Mouse (Mus musculus) frontal cortex, postnatal 25 days (tissue): ENCODE results near the gene Gm5678.
"Not testable (repeated sequence)": the region's sequence is repeated elsewhere in the genome, so short reads cannot be mapped to it uniquely, and the experiment has no call there.

Experiments used
- DNase-seq, 2 experiments: peaks; one replicate each; pipeline ENCODE4 v3.0.0; 2022; ENCODE audit warnings: low spot score in 2 of 2

The Gm5678 gene

DNA sequence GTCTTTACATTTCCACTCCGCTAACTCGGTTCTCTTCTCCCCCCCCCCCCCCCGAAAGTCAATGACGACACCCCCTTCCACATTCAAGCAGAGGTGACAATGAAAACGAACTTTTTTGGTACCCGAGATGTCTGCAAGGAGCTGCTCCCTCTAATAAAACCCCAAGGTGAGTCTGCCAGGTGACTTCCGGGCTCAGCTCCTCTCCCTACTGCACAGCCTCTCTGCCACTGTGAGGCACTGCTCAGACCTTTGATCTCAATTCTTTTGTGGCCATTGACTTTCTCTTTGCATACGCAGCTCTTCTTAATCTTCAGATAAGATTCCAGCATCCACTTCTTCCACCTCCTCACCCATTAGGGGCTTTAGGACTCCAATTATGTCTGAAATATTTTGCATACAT, 19.2 kb upstream of the Gm5678 start:
- DNase-seq: no peak

DNA sequence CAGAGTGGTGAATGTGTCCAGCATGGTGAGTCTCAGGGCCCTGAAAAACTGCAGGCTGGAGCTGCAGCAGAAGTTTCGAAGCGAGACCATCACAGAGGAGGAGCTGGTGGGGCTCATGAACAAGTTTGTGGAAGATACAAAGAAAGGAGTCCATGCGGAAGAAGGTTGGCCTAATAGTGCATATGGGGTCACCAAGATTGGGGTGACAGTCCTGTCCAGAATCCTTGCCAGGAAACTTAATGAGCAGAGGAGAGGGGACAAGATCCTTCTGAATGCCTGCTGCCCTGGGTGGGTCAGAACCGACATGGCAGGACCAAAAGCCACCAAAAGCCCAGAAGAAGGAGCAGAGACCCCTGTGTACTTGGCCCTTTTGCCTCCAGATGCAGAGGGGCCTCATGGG, 18.1 kb upstream of the Gm5678 start:
- no peak for DNase-seq

DNA sequence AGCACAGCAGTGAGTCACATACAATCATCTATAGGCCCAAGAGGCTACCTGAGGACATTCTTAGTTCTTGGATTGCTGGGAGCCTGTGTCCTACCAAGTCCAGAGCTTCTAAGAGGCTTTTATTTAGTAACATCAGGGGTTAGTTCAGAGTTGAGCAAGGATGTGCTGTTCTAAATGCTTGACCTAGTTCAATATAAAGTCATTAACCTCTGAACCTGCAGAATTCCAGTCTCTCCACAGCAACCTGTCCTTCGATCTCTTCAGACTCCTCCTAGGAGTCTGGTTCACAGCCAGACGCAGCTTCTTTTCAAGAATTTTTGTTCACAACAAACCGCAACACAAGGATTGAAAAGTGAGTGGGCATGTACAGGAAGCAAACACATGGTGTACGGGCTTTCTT, 16.9 kb upstream of the Gm5678 start:
- DNase-seq: no peak

DNA sequence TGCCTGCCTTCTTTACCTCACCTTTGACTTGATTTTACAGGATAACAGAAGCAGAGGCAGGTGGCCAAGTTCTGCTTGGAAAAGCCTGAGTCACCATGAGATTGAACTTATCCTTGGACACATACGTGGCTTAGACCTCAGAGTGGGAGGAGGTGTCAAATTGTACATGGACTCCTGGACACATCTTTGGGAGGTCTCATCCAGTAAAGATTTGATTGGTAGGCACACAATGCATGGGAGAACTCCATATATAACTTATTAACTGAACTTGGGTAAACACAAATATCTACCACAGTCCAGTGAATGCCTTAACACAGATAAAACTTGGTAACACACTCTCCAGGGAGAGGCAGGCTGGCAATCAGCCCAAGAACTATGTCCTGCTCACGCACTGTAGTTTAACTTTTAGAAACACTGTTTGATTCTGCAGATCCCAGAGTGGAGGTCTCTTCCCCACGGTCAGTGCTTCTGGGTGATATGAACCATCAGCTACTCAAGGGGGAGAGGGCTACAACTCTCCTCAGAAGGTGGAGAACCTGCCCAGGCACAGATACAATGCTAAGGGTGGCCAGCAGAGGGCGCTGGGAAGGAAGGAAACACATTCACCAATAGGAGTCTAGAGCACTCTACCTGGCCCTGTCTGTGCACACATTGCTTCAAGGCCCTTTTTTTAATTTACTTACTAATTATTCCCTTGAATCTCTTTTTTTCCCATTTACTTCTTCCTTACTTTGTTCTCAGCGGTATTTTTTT, 12.6 kb upstream of the Gm5678 start:
- DNase-seq: peak; percentile 31 to 60

DNA sequence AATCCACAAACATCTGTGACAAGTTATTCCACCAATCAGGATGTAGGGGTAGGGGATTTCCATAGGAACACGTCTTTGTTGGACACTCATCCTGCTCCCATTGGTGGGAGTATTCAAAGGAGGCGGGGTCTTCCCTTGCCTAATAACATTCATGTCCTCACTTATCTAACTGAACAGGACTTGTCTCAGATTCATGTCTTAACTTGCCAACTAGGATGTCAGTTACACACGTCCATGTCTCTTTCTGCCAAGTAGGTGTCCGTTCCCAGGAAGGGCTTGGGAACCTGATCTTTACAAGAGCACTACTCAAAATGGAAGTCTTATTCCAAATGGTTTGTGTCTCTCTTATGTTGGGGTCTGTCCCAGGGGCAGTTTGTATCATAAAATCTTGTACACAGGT, 4.1 kb upstream of the Gm5678 start:
- DNase-seq: not testable (repeated sequence)

DNA sequence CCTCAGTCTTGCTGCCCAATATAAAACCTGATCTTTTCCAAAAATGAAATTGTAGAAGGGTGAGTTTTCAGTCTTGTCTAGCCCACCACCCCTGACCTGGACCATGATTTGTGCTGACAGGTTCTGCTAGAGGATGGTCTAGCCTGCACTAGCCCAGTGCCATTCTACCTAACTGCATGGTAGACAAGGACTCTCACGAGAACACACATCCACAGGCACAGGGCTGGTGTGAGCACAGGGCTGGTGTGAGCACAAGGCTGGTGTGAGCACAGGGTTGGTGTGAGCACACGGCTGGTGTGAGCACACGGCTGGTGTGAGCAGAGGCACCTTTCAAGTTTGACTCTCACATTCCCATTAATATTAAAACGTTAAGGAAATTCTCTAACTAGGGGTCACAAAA, 3.2 kb upstream of the Gm5678 start:
- DNase-seq: no peak

DNA sequence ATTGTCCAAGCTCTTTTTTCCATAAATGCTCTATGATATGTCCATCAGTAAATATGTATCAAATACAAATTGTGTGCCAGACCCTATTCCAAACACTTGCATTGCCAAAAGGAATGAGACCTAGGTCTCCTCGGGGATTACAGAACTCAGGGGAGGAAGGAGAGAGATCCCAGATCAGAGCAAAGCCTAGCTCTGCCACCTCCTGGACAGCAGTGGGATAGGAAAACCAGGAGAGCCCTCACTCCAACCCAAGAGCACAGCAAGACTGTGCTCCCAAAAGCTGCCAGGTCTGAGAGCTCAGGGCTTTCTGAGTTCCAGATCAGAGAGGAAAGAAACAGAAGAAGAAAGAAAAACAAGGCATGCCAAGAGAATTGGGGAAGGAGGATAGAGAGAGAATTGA, 1.2 kb upstream of the Gm5678 start:
- DNase-seq: no peak

DNA sequence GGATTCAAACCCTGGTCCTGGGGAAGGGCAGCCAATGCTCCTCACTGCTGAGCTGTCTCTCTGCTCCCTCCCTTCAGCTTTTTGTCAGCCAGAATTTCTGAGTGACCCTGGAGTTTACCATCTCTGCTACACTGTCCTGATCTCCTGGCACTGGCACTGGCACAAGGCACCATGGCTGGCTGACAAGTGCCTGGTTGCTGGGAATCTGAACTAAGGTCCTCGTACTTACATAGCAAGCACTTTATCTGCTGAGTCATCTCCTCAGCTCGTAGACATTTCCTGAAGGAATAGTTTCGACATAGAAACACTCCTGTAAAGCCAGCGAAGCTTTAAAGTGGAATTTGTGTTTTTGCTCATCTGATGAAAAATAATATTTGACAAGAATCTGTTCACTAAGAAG, 16.1 kb downstream of the Gm5678 start:
- DNase-seq: no peak

DNA sequence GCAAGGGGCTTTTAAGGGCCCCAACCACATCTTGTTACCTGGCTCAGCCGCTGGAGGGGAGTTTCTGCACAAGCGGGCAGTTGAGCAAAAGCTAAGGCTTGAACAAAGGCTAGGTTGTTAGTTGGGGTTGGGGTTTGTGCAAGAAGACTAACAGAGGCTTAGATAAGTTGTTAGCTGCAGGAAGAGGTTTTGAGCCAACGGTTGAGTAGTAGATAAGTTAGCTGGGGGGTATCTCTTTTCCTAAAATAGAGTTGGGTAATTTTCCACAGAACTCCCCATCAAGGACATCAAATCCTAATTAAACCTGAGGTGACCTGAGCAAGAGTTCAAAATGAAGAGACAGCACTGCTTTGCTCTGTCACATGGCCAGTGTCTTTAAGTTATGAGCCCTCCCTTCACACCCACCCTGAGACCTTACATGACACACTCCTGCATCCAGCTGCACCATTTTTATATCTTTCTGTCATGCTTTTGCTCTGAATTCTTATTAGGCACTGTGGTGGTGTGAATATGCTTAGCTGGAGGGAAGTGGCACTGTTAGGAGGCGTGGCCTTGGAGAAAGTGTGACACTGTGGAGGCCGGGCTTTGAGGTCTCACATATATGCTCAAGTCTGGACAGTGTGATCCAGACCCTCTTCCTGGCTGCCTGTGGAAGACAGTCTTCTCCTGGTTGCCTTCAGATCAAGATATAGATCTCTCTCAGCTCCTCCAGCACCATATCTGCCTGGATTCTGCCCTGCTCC, 20.7 kb downstream of the Gm5678 start:
- no peak for DNase-seq

DNA sequence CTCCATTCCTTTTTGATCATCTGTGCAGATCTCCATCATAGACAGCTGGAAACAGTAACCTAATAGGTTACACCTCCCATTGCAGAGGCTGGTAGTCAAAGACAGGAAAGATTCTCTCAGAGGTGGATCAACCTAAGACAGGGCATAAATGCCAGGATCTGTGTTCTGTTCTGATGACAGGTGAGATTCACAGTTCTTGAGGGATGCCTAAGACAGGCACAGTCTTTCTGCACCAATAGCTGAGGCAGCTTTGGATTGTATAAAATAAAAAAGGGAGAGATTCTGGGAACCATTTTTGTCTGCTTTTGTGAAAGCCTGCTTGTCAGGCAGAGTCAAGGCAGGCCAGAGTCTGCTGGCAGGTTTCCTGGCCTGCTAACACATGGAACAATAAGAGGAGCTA, 40.1 kb downstream of the Gm5678 start:
- no peak for DNase-seq

DNA sequence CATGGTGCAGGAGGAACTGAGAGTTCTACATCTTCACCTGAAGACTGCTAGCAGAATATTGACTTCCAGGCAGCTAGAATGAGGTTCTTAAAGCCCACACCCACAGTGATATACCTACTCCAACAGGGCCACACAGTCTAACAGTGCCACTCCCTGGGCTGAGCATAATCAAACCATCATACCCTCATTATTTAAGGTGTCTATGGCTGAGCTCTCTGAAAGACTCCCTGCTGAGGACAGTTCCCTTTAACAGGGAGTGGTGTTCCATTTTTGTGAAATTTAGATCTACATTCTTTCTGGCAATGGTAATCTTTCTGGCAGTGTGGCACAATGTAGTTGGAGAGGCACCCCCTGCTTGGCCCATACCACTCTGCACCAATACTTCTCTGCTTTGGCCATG, 41.6 kb downstream of the Gm5678 start:
- DNase-seq: no peak

DNA sequence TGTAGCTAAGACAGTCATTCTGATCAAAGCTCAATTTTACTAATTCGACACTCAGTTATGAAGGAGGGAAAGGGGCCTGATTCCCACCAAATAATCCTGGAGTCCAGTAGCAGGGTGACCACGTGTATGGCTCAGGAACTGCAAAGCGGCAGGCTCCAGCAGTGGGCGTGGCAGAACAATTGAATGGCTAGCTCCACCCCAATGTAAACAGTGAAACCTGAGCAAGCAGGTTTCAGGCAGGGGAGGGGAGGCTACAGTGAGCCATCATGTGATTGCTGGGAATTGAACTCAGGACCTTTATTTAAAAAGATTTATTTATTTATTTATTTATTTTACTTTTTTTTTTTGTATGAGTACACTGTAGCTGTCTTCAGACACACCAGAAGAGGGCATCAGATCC, 42.6 kb downstream of the Gm5678 start:
- not testable (repeated sequence) for DNase-seq

DNA sequence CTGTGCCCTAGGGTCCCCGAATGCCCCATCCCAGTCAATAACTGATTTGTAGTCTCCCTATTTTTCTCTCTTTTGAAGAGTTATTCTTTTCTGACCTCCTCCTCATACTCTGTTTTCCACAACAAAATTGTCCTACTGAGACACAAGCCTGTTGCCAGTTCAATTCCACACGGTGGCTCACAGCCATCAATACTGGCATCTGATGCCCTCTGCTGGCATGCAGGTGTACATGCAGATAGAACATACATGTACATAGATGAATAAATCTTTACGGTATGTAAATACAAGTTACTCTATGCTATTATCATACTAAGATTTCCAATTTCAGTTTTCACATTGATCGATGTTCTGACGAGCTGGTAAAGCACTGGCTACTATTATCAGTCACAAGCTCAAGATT, 43.2 kb downstream of the Gm5678 start:
- DNase-seq: no peak

DNA sequence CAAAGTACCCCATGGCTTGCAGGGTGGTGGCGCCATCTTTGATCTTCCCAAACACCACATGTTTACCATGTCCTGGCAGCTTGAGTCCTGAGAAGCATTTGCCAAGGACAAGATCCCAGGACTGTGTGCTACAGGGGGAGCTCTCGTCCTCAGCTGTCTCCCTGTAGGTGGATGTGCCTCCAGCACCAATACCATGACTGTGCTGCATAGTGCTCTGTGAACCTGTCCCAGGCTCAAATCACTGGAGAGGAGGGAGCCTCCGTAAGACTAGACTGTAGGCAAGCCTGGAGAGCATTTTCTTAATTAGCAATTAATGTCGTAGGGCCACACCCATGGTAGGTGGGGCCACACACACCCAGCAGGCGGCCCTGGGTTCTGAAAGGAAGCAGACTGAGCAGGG, 48.5 kb downstream of the Gm5678 start:
- DNase-seq: no peak

DNA sequence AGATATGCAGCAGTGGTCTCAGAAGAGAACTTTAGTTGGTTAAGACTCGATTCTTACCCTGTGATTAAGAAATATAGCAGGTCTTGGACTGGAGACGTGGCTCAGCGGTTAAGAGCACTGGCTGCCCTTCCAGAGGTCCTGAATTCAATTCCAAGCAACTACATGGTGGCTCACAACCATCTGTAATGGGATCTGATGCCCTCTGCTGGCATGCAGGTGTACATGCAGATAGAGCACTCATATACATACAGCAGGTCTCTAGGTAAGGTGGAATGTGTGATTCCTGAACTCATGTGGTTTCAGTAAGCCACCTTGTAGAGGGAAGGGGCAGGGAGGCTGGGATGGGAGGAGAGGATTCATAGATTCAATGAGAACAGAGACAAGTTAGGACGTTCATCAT, 50.3 kb downstream of the Gm5678 start:
- DNase-seq: no peak

DNA sequence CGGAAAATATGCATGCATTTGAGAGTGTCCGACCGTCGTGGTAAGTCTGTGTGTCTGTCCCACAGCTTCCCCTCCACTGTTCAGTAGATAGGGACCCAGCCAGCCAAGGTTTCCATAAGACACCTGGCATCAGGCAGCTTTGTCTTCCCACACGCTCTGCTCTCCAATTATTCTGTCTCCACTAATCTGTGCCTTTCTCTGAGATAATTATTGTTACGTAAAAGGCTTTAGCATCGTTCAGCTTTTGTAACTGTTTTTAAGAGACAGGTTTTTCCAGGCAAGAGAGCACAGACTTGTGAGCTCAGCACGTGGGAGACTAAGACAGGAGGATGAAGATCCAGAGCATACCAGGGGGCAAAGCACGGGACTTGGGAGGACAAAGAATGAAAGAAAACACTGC, 51.3 kb downstream of the Gm5678 start:
- DNase-seq: no peak
